Mouse (Mus musculus) heart, postnatal 0 days (tissue): ENCODE measurements around the gene Cmtm6.

Experiments
- CTCF ChIP-seq: IDR thresholded peaks from 2 replicates; pipeline ENCODE4 v1.5.1; 2016; ENCODE audit warnings: antibody characterized with exemption, control low read depth, low read depth
- EP300 ChIP-seq: IDR thresholded peaks from 2 replicates; pipeline ENCODE4 v1.6.1; 2016; ENCODE audit warnings: antibody characterized with exemption, low read depth

DNA sequence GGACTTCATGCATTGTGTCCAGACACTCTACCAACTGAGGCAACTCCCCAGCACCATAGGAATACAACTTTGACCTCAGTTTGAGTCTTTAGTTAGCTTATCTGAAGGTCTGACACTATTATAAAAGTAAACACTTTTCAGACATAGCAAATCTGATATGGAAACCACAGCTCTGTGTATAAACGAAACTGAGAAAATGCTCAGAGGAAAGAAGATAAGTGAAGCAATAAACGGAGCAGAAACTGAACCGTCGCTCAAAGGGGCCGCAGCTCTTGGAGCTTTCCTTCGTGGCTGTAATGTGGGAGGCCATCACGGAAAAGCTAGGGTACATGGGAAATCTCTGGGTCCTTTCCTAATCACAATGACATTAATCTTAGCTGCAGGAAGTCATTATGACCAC, 44.7 kb upstream of the Cmtm6 start:
- no peak for TF ChIP-seq CTCF
- TF ChIP-seq EP300: no peak
